Mouse (Mus musculus): ENCODE measurements around the gene Wdr37. TPM values are rescaled to one million over a fixed set of nuclear protein-coding genes. Genes with fewer than 3 reads are reported as not detected.
"Not testable (repeated sequence)": the region's sequence is repeated elsewhere in the genome, so short reads cannot be mapped to it uniquely, and the experiment has no call there.

Gene Wdr37
- polyA plus RNA-seq, 1 experiment from 2014 or later = 49.3 TPM

DNA sequence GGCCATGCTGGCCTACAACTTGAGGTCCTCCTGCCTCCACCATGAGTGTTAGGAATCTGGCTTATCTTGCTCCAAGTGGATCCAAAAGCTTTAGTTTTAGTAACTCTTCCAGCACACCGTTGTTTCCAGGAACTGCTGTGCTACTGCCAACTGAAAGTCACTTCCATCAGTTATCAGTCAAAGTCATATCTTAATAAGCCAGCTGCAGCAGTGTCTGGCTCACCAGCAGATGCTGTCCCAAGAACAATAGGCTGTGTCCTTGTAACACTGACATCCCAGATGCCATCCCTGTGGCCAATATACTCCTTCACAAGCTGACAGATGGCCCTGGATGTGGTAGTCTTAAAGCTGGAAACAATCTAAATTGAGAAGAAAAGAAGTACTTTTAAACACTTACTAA is 22.4 kb downstream of the Wdr37 start:
- no peaks in the 10 kb centered on the region for H3K27me3 ChIP-seq (replicated peaks; ENCODE audit: control insufficient read depth, insufficient read depth, low read length)
- DNase-seq (ENCODE audit: low spot score) = no peak
- ATAC-seq = no peak
- H3K9me3 ChIP-seq (replicated peaks; ENCODE audit: control insufficient read depth, low read length) = no peaks in the 10 kb centered on the region
- H3K4me2 ChIP-seq (ENCODE audit: low read length) = no peak overlapping the region
- H3K4me1 ChIP-seq (ENCODE audit: control insufficient read depth, insufficient read depth, low read length) = no peaks in the 10 kb centered on the region
- 91% methylated on average over 1 of the region's 1 CpGs for WGBS
- peaks cover 57% of the 10 kb centered on the region for H3K36me3 ChIP-seq (ENCODE audit: control insufficient read depth, insufficient read depth, low read length)
- H3K27ac ChIP-seq (ENCODE audit: low read depth, low read length) = no peak overlapping the region
- no peak overlapping the region for H3K9ac ChIP-seq (ENCODE audit: low read length)
- no peak overlapping the region for H3K4me3 ChIP-seq (ENCODE audit: low read depth, low read length)

- H3K4me1 ChIP-seq (ENCODE audit: control insufficient read depth, insufficient read depth, low read length) = no peaks in the 10 kb centered on the region
- no peaks in the 10 kb centered on the region for H3K9me3 ChIP-seq (replicated peaks; ENCODE audit: control insufficient read depth, low read length)
- no peak overlapping the region for H3K4me3 ChIP-seq (ENCODE audit: low read depth, low read length)
- ATAC-seq = no peak
- no peak overlapping the region for H3K4me2 ChIP-seq (ENCODE audit: low read length)
- no peak overlapping the region for H3K9ac ChIP-seq (ENCODE audit: low read length)
- DNase-seq (ENCODE audit: low spot score) = no peak
- no peak overlapping the region for H3K27ac ChIP-seq (ENCODE audit: low read depth, low read length)
- WGBS = 69% methylated on average over 2 of the region's 2 CpGs
- no peaks in the 10 kb centered on the region for H3K27me3 ChIP-seq (replicated peaks; ENCODE audit: control insufficient read depth, insufficient read depth, low read length)
- peaks cover 59% of the 10 kb centered on the region for H3K36me3 ChIP-seq (ENCODE audit: control insufficient read depth, insufficient read depth, low read length)
Measured at GRCm38 (mm10) chr13:8847702-8848101, 24.0 kb downstream of the Wdr37 start.

GRCm38 (mm10) chr13:8842273-8842672 is 29.4 kb downstream of the Wdr37 start:
- Histone ChIP-seq H3K4me3 (ENCODE audit: low read depth, low read length) (no peak overlapping the region), H3K36me3 (ENCODE audit: control insufficient read depth, insufficient read depth, low read length) (peaks cover 82% of the 10 kb centered on the region), H3K27me3 (replicated peaks; ENCODE audit: control insufficient read depth, insufficient read depth, low read length) (no peaks in the 10 kb centered on the region), H3K9me3 (replicated peaks; ENCODE audit: control insufficient read depth, low read length) (no peaks in the 10 kb centered on the region), H3K9ac (ENCODE audit: low read length) (no peak overlapping the region), H3K4me1 (ENCODE audit: control insufficient read depth, insufficient read depth, low read length) (no peaks in the 10 kb centered on the region), H3K4me2 (ENCODE audit: low read length) (no peak overlapping the region), H3K27ac (ENCODE audit: low read depth, low read length) (no peak overlapping the region)
- WGBS = 81% methylated on average over 3 of the region's 3 CpGs
- ATAC-seq (no peak), DNase-seq (ENCODE audit: low spot score) (no peak)

GRCm38 (mm10) chr13:8841846-8842245 is 29.9 kb downstream of the Wdr37 start:
- peaks cover 78% of the 10 kb centered on the region for H3K36me3 ChIP-seq (ENCODE audit: control insufficient read depth, insufficient read depth, low read length)
- not testable (repeated sequence) for ATAC-seq; DNase-seq (ENCODE audit: low spot score); H3K27me3 ChIP-seq (replicated peaks; ENCODE audit: control insufficient read depth, insufficient read depth, low read length); H3K4me2 ChIP-seq (ENCODE audit: low read length); H3K27ac ChIP-seq (ENCODE audit: low read depth, low read length); H3K4me1 ChIP-seq (ENCODE audit: control insufficient read depth, insufficient read depth, low read length); H3K9ac ChIP-seq (ENCODE audit: low read length); H3K9me3 ChIP-seq (replicated peaks; ENCODE audit: control insufficient read depth, low read length); H3K4me3 ChIP-seq (ENCODE audit: low read depth, low read length)
- 94% methylated on average over 7 of the region's 7 CpGs for WGBS

DNA sequence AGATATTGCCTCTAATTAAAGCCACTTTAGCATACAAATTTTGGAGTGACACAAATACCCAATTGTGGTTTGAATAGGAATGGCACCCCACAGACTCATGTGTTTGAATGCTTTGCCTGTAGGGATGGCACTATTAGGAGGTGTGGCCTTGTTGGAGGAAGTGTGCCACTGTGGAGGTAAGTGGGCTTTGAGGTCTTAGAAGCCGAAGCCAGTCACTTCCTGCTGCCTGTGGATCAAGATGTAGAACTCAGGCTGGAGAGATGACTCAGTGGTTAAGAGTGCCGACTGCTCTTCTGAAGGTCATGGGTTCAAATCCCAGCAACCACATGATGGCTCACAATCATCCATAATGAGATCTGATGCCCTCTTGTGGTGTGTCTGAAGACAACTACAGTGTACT is 30.8 kb downstream of the Wdr37 start:
- ATAC-seq = no peak
- no peak overlapping the region for H3K27ac ChIP-seq (ENCODE audit: low read depth, low read length)
- peaks cover 79% of the 10 kb centered on the region for H3K36me3 ChIP-seq (ENCODE audit: control insufficient read depth, insufficient read depth, low read length)
- 95% methylated on average over 2 of the region's 2 CpGs for WGBS
- H3K9ac ChIP-seq (ENCODE audit: low read length) = no peak overlapping the region
- H3K9me3 ChIP-seq (replicated peaks; ENCODE audit: control insufficient read depth, low read length) = no peaks in the 10 kb centered on the region
- H3K4me2 ChIP-seq (ENCODE audit: low read length) = no peak overlapping the region
- H3K4me3 ChIP-seq (ENCODE audit: low read depth, low read length) = no peak overlapping the region
- H3K4me1 ChIP-seq (ENCODE audit: control insufficient read depth, insufficient read depth, low read length) = no peaks in the 10 kb centered on the region
- no peak for DNase-seq (ENCODE audit: low spot score)
- H3K27me3 ChIP-seq (replicated peaks; ENCODE audit: control insufficient read depth, insufficient read depth, low read length) = no peaks in the 10 kb centered on the region

DNA sequence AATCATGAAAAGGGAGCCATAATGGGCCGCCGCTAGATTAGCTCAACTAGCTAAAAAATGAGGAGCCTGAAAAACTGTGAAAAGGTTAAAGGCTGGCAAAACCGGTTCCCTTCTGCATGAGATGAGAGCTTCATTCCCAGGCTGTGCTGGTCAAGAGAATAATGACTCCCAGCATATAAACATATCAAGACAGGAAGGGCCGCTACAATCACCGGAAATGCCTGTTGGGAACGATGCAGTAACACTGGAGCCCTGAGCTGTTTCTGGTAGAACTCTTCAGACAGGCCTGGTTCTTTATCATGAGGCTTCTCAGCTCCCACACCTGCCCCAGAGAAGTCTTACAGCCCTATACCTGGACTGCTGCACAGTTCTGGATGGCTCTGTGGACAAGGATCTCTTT is 31.8 kb downstream of the Wdr37 start:
- Histone ChIP-seq H3K36me3 (ENCODE audit: control insufficient read depth, insufficient read depth, low read length) (peaks cover 81% of the 10 kb centered on the region), H3K27ac (ENCODE audit: low read depth, low read length) (no peak overlapping the region), H3K4me1 (ENCODE audit: control insufficient read depth, insufficient read depth, low read length) (no peaks in the 10 kb centered on the region), H3K4me2 (ENCODE audit: low read length) (no peak overlapping the region), H3K27me3 (replicated peaks; ENCODE audit: control insufficient read depth, insufficient read depth, low read length) (no peaks in the 10 kb centered on the region), H3K4me3 (ENCODE audit: low read depth, low read length) (no peak overlapping the region), H3K9ac (ENCODE audit: low read length) (no peak overlapping the region), H3K9me3 (replicated peaks; ENCODE audit: control insufficient read depth, low read length) (no peaks in the 10 kb centered on the region)
- ATAC-seq = no peak
- 82% methylated on average over 6 of the region's 6 CpGs for WGBS
- DNase-seq (ENCODE audit: low spot score) = no peak

DNA sequence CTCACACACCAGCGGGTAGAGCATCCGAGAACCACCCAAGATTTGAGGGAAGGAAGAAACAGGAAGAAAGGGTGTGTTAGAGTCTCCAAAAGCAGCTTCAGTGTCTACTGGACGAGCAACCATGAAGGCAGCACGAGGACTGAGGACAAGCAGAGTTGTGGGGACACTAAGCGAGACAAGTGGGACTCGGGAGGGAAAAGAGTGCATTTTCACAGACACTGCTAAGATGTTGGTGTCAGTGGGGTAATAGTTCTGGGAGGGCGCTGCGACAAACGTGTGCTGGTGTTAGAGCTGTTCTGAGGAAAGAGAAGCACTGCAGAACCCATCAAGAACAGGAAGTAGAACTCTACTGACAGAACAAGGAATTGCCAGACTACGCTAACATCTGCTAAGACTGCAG is 32.6 kb downstream of the Wdr37 start:
- Histone ChIP-seq H3K27me3 (replicated peaks; ENCODE audit: control insufficient read depth, insufficient read depth, low read length) (no peaks in the 10 kb centered on the region), H3K9ac (ENCODE audit: low read length) (no peak overlapping the region), H3K27ac (ENCODE audit: low read depth, low read length) (no peak overlapping the region), H3K4me2 (ENCODE audit: low read length) (no peak overlapping the region), H3K9me3 (replicated peaks; ENCODE audit: control insufficient read depth, low read length) (no peaks in the 10 kb centered on the region), H3K4me3 (ENCODE audit: low read depth, low read length) (no peak overlapping the region), H3K36me3 (ENCODE audit: control insufficient read depth, insufficient read depth, low read length) (peaks cover 85% of the 10 kb centered on the region), H3K4me1 (ENCODE audit: control insufficient read depth, insufficient read depth, low read length) (no peaks in the 10 kb centered on the region)
- no peak for ATAC-seq
- WGBS = 86% methylated on average over 10 of the region's 10 CpGs
- DNase-seq (ENCODE audit: low spot score) = no peak

GRCm38 (mm10) chr13:8838394-8838793 is 33.3 kb downstream of the Wdr37 start:
- Histone ChIP-seq H3K27ac (ENCODE audit: low read depth, low read length) (no peak overlapping the region), H3K4me2 (ENCODE audit: low read length) (no peak overlapping the region), H3K9ac (ENCODE audit: low read length) (no peak overlapping the region), H3K27me3 (replicated peaks; ENCODE audit: control insufficient read depth, insufficient read depth, low read length) (no peaks in the 10 kb centered on the region), H3K9me3 (replicated peaks; ENCODE audit: control insufficient read depth, low read length) (no peaks in the 10 kb centered on the region), H3K4me3 (ENCODE audit: low read depth, low read length) (no peak overlapping the region), H3K4me1 (ENCODE audit: control insufficient read depth, insufficient read depth, low read length) (no peaks in the 10 kb centered on the region), H3K36me3 (ENCODE audit: control insufficient read depth, insufficient read depth, low read length) (peaks cover 85% of the 10 kb centered on the region)
- DNase-seq (ENCODE audit: low spot score) = no peak
- ATAC-seq = no peak
- WGBS = 16% methylated on average over 3 of the region's 3 CpGs

- H3K4me3 ChIP-seq (ENCODE audit: low read depth, low read length) = no peak overlapping the region
- no peaks in the 10 kb centered on the region for H3K27me3 ChIP-seq (replicated peaks; ENCODE audit: control insufficient read depth, insufficient read depth, low read length)
- peak; percentile 66; the same call in 1 of the 2 replicates for ATAC-seq
- H3K4me2 ChIP-seq (ENCODE audit: low read length) = no peak overlapping the region
- 80% methylated on average over 5 of the region's 5 CpGs for WGBS
- H3K4me1 ChIP-seq (ENCODE audit: control insufficient read depth, insufficient read depth, low read length) = 0 out of 2 replicates have a peak, but pooled peaks cover 3% of the 10 kb centered on the region
- no peaks in the 10 kb centered on the region for H3K9me3 ChIP-seq (replicated peaks; ENCODE audit: control insufficient read depth, low read length)
- H3K9ac ChIP-seq (ENCODE audit: low read length) = no peak overlapping the region
- H3K27ac ChIP-seq (ENCODE audit: low read depth, low read length) = no peak overlapping the region
- H3K36me3 ChIP-seq (ENCODE audit: control insufficient read depth, insufficient read depth, low read length) = peaks cover 62% of the 10 kb centered on the region
- DNase-seq (ENCODE audit: low spot score) = peak; percentile 38
Measured at GRCm38 (mm10) chr13:8834573-8834972, 37.1 kb downstream of the Wdr37 start.

Data from forebrain, embryonic 14.5 days (tissue).